Mouse (Mus musculus): ENCODE data around the gene Zc3h12a. TPM values are rescaled to one million over a fixed set of nuclear protein-coding genes. Genes with fewer than 3 reads are reported as not detected.

Zc3h12a gene
- polyA plus RNA-seq, 1 experiment = 0.19 TPM

DNA sequence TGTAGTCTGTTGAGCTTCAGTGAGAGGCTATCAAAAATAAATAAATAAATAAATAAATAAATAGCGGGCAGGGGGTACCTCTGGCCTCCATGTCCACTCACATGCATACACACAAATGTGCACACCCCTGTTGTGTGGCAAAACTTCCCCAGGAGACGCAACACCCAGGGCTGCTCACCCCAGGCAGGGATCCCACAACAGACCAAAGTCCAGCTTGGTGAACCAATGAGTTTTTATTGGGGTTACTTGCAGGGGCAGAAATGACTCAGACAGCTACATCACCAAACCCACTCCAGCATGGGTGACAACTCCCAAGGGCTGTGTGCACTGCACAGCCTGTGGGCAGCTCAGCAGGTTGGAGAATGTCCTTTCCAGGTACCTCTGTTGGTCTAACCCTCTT lies 49.9 kb downstream of the Zc3h12a start:
- Histone ChIP-seq H3K9me3 (ENCODE audit: control insufficient read depth, low read length) (peaks cover 3% of the 10 kb centered on the region; the same call in 1 of the 2 replicates), H3K4me3 (replicated peaks) (no peak overlapping the region), H3K4me1 (ENCODE audit: control insufficient read depth) (peaks cover 7% of the 10 kb centered on the region), H3K27me3 (ENCODE audit: control insufficient read depth) (no peaks in the 10 kb centered on the region), H3K36me3 (ENCODE audit: control insufficient read depth) (peaks cover 79% of the 10 kb centered on the region)
- TF ChIP-seq GATA1 (IDR thresholded peaks at IDR 0.05; ENCODE audit: low read length) = no peak
- TF ChIP-seq TAL1 (IDR thresholded peaks at IDR 0.05; ENCODE audit: low read length) = no peak

Other genes starting within 250 kb of the Zc3h12a start
- gene Epha10, start 246.9 kb downstream of the Zc3h12a start, polyA plus RNA-seq (2012) = not detected in 2 replicates
- 0.52 and 0.61 TPM in 2 replicates for gene 9930104L06Rik, start 190.8 kb downstream of the Zc3h12a start, polyA plus RNA-seq (2012)
- 34.5 and 34.6 TPM in 2 replicates for gene Cdca8, start 188.5 kb downstream of the Zc3h12a start, polyA plus RNA-seq (2012)
- 0.02 TPM in 1 of 2 replicates, not detected in the other for gene Rspo1, start 141.4 kb downstream of the Zc3h12a start, polyA plus RNA-seq (2012)
- 2.1 and 3.1 TPM in 2 replicates for gene Gnl2, start 111.3 kb downstream of the Zc3h12a start, polyA plus RNA-seq (2012)
- gene Dnali1, start 62.1 kb downstream of the Zc3h12a start, polyA plus RNA-seq (2012) = not detected in 2 replicates
- 2.3 and 3.2 TPM in 2 replicates for gene Snip1, start 61.2 kb downstream of the Zc3h12a start, polyA plus RNA-seq (2012)
- gene Meaf6, start 42.7 kb downstream of the Zc3h12a start, polyA plus RNA-seq (2012) = 14.6 and 15.6 TPM in 2 replicates